Mouse (Mus musculus) embryo, embryonic 11.5 days (tissue): ENCODE data around the gene Fancc.
"Not testable (repeated sequence)": the region's sequence is repeated elsewhere in the genome, so short reads cannot be mapped to it uniquely, and the experiment has no call there.

ENCODE experiments used
- DNase-seq: peaks from one replicate; pipeline ENCODE4 v3.0.0-alpha.2; 2012; ENCODE audit warnings: low read depth, low spot score

Fancc gene

GRCm38 (mm10) chr13:63317681-63318104 lies 179.4 kb downstream of the Fancc start:
- no peak for DNase-seq

DNA sequence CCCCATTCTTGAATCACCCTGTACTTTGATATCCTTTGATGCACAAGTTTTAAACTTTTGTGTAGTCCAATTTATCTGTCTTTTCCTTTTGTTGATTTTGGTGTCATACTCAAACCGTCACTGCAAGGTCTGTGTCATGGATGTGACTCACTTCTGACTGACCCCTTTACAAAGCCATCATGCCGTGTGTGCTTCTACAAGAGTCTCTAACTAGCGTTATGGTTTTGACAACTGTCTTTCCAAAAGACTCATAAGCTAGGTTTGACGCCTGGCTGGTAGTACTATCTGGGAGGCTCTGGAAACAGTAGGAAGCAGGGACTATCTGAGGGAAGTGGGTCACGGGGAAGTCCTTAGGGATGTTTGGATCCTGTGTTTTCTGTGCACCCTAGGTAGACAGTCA lies 180.7 kb downstream of the Fancc start:
- DNase-seq: no peak

DNA sequence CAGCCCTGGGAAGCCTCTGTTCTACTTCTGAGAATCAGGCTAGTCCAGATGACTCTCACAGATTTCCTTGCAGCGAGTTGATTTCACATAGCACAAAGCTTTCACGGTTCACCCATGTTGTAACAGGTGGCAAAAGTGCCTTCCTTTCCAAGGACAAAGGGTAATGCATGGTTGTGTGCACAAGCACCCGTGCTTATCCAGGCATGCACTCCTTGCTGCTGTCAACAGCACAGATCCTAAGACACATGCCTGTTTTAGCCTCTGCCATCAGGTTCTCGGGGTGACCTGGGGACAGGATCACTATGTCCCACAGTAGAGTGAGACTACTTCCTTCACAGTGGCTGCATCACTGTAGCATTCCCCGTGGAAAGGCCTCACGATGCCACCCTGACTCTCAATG lies 181.3 kb downstream of the Fancc start:
- DNase-seq: no peak

DNA sequence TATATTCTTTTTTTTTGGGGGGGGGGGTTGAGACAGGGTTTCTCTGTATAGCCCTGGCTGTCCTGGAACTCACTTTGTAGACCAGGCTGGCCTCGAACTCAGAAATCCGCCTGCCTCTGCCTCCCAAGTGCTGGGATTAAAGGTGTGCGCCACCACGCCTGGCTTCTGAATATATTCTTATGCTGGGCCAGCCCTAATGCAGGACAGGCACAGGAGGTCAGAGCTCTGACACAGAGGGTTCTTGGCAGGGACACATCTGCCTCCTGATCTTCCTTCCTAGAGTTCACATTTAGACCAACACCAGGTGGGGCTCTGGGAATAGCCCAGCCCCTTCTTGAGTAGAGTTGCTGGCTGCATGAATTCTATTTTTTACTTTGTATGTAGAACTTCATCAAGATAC lies 182.0 kb downstream of the Fancc start:
- DNase-seq: not testable (repeated sequence)

GRCm38 (mm10) chr13:63314608-63314920 lies 182.5 kb downstream of the Fancc start:
- no peak for DNase-seq

DNA sequence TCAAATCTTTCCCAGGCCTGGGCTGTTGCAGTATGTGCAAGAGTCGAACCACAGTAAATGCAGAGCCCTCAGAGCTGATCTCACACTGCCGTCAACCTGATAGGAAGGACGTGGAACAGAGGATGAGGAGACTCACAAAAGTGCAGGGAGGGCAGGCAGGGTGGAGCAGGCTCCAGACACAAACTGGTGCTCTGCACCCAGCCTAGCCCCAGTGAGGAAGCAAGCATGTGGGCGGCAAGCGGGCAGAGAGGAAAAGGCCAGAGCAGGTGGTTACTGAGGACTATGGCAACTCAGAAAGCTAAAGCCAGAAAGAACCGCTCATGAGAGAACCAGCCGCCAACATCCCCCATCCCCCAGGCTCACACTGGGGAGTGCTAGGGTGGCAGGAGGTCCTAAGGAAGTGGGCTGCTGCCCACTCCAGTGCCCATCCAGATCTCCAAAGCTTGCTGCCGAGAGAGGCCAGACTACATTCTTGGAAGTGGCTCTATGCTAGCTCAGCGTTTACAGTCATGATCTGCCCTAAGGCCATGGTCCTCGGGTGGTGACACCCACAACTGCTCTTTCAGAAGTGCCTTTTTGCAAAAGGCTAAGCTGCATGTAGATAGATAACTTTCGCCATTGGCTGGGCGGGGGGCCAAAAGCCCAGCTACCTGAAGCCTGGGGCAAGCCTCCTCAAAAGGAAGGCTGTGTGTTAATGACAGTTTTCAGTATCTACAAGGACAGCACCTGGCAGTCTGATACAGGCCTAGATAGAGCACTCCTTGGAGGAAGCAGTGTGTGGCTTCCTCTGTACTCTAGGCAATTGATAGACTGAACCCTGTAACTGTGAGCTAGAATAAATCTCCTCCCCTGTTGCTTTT lies 183.1 kb downstream of the Fancc start:
- DNase-seq: no peak

GRCm38 (mm10) chr13:63313247-63313646 lies 183.8 kb downstream of the Fancc start:
- DNase-seq: no peak

- no peak for DNase-seq
Observed at GRCm38 (mm10) chr13:63311156-63311555, 185.9 kb downstream of the Fancc start.

- DNase-seq: no peak
Observed at GRCm38 (mm10) chr13:63309563-63309962, 187.5 kb downstream of the Fancc start.

GRCm38 (mm10) chr13:63306768-63307167 lies 190.3 kb downstream of the Fancc start:
- DNase-seq: no peak

DNA sequence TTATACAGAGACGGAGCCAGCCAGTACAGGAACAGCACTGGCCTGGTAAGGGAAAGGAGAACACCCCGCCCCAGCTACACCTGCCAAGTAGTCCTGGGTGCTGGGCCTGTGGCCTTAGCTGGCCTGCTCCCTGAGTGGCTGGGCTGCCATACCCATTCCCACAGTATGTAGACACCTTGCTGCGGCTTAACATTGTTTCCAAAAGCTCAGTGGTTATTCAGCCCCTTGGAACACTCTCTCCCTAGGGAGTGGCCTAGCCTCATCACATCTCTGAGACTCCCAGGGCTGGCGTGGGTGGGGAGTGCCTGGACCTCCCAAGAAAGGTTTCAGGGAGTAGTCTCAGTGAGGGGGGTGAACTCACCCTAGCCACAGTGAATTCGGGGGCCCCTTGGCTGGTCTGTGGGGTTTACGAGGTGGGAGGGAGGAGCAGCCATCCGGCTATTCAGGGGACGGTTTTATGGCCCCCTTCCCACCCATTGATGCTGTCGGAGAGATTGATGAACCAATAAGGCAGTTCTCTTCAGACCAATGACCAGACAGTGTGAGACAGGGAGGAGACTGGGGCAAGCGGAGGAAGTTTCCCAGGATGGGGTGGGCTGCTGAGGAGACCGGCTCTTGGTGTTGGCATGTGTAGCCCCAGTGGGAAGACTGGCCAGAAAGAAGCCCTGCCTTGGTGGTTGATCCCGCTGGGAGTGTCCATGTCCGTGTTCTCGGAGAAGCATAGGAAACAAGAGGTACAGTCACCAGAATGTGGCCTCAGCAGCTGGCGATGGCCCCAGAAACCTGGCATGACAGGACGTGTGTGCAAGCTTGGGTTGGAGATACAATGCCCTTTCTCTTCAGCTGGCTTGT lies 191.7 kb downstream of the Fancc start:
- DNase-seq: no peak

- no peak for DNase-seq
Observed at GRCm38 (mm10) chr13:63304799-63305159, 192.3 kb downstream of the Fancc start.

GRCm38 (mm10) chr13:63304124-63304792 lies 192.8 kb downstream of the Fancc start:
- no peak for DNase-seq

DNA sequence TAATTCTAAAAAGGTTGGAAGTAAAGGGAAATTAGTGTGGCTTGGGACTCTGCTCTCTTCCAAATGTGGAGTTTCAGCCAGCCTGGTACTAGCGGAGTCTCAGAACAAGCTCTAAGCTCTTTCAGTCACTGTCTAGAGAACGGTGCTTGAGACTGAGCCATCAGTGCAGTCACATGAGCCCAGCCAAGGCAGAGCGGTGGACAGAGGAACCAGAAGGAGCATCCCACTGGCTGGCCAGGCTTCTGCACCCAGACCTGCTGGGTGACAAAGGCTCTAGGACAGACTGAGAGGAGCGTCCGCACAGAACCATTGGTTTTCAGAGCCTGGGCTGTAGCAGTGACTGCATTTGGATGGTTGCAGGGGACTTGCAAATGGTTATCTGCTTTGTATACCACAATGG lies 194.7 kb downstream of the Fancc start:
- DNase-seq: no peak

DNA sequence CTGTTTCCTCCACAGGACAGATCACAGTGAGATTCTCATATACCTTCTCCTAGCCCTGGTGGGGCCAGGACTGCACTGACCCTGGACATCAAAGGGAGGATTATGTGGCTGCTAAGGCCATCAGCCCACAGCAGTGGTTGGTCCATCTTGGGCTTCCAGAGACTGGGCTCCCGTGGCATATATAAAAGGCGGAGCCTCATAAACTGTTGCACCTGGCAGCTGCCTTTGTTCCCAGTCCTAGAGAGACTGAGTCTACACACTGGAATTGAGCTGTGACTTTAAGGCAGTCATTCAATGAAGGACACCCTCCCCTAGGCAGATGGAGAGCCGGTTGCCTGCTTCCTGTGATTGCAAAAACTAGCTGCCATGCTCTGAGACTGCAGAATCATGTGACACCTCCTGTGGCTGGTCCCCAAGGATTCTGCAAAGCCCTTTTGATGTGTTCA lies 195.3 kb downstream of the Fancc start:
- no peak for DNase-seq

GRCm38 (mm10) chr13:63300929-63301328 lies 196.1 kb downstream of the Fancc start:
- DNase-seq: no peak

GRCm38 (mm10) chr13:63298931-63299330 lies 198.1 kb downstream of the Fancc start:
- no peak for DNase-seq

- no peak for DNase-seq
Observed at GRCm38 (mm10) chr13:63297933-63298332, 199.1 kb downstream of the Fancc start.

- DNase-seq: no peak
Observed at GRCm38 (mm10) chr13:63297003-63297402, 200.1 kb downstream of the Fancc start.

GRCm38 (mm10) chr13:63296300-63296699 lies 200.8 kb downstream of the Fancc start:
- no peak for DNase-seq

GRCm38 (mm10) chr13:63294359-63295193 lies 202.5 kb downstream of the Fancc start:
- no peak for DNase-seq
